In the genomic region with DNA sequence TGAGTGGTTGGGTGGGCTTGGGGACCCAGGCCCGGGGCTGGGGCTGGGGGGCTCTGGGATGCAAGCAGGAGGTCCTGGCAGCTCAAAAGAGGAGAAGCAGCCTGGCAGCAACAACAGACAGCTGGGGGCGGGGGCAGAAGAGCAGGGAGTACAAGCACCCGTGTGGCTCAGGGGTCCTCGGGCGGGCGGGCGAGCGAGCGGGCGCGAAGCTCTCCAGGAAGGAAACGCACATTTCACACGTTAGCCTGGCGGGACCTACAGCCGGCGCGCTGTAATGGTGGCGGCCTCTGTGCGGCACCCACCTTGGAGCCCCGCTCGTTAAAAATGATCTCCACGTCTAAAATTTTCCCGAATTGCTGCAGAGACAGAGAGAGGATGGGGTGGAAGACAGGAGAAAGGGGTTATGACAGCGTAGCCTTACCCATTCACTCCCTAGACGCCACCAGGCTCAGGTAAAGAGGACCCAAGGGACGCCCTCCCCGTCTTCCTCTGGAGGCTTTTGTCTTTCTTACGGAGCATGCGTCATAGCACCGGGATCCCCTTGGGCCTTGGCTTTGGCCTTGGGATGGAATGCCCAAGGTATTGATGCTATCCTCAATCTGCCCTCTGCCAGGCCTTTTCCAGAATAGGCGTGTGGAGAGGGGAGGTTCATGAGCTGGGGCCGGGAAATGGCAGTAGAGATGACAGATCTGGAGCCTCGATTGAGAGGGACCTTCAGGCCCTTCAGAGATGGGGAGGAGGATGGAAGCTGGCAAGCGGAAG, we compare ENCODE assay signal across 10 mouse cellular contexts. TPM values are rescaled to one million over a fixed set of nuclear protein-coding genes. Genes with fewer than 3 reads are reported as not detected.
DNase-seq lines count a peak whose midpoint lies in the region; ATAC-seq and TF ChIP-seq lines count a peak whose summit lies in the region.
"Had no signal": no experiment of that assay in that cellular context is flagged by ENCODE, and none has a peak within 500 bp of the region (broad histone marks: within the 10 kb centered on the region; RNA-seq: fewer than 3 reads in every experiment).

No protein-coding gene starts in this region.

- peaks cover 83% of the 10 kb centered on the region for H3K27me3 ChIP-seq in heart, embryonic 12.5 days (replicated peaks)
- 0 out of 2 replicates have a peak, but pooled peaks cover 3% of the 10 kb centered on the region for H3K27me3 ChIP-seq in ES-Bruce4 (ENCODE audit: control insufficient read depth, insufficient read depth, low read length, poor library complexity, severe bottlenecking)
- H3K27me3 ChIP-seq in embryonic facial prominence, embryonic 12.5 days, result peaks cover 43% of the 10 kb centered on the region

- no peak for TF ChIP-seq EP300 in ES-Bruce4 (IDR thresholded peaks at IDR 0.05; ENCODE audit: insufficient read depth, low read depth, low read length)

- H3K9me3 ChIP-seq in heart, embryonic 12.5 days (replicated peaks), result no peaks in the 10 kb centered on the region
- no peaks in the 10 kb centered on the region for H3K9me3 ChIP-seq in ES-Bruce4 (replicated peaks; ENCODE audit: control insufficient read depth, insufficient read depth, low read length, poor library complexity, severe bottlenecking)
- no peaks in the 10 kb centered on the region for H3K9me3 ChIP-seq in embryonic facial prominence, embryonic 12.5 days

- H3K4me3 ChIP-seq in heart, embryonic 12.5 days, result peak overlapping the region; percentile 11
- no peak overlapping the region for H3K4me3 ChIP-seq in left cerebral cortex, adult 2 months
- H3K4me3 ChIP-seq in ES-Bruce4 (ENCODE audit: low read depth, low read length), result peak overlapping the region; percentile 30
- no peak overlapping the region; the same call in 1 of the 2 replicates for H3K4me3 ChIP-seq in embryonic facial prominence, embryonic 12.5 days

- no peak for TF ChIP-seq POLR2A in ES-Bruce4 (IDR thresholded peaks at IDR 0.05; ENCODE audit: insufficient read depth, low read length)

- no peak for TF ChIP-seq CTCF in left cerebral cortex, adult 2 months (IDR thresholded peaks at IDR 0.05)
- TF ChIP-seq CTCF in ES-Bruce4 (IDR thresholded peaks at IDR 0.05; ENCODE audit: low read depth, low read length), result no peak

- intact Hi-C loops in left cerebral cortex, adult 2 months (cut with DNase I), result no loop called here
- intact Hi-C loops in left cerebral cortex, postnatal 36 days (cut with DNase I), result no loop called here

- no peak overlapping the region for H3K9ac ChIP-seq in heart, embryonic 12.5 days
- peak overlapping the region; percentile 28; the same call in 1 of the 2 replicates for H3K9ac ChIP-seq in ES-Bruce4 (ENCODE audit: low read depth, poor library complexity, severe bottlenecking)
- no peak overlapping the region for H3K9ac ChIP-seq in embryonic facial prominence, embryonic 12.5 days

- H3K36me3 ChIP-seq in heart, embryonic 12.5 days, result no peaks in the 10 kb centered on the region
- H3K36me3 ChIP-seq in ES-Bruce4 (ENCODE audit: control insufficient read depth, insufficient read depth, low read length, poor library complexity, severe bottlenecking), result no peaks in the 10 kb centered on the region
- no peaks in the 10 kb centered on the region for H3K36me3 ChIP-seq in embryonic facial prominence, embryonic 12.5 days

- 17% methylated on average over 30 of the region's 34 CpGs for WGBS in heart, embryonic 12.5 days
- WGBS in embryonic facial prominence, embryonic 12.5 days, result 27% methylated on average over 34 of the region's 34 CpGs

- peak overlapping the region; percentile 42 for H3K4me2 ChIP-seq in heart, embryonic 12.5 days
- peak overlapping the region; percentile 8; the same call in 1 of the 2 replicates for H3K4me2 ChIP-seq in embryonic facial prominence, embryonic 12.5 days (replicated peaks)

- H3K4me1 ChIP-seq in heart, embryonic 12.5 days (replicated peaks), result peaks cover 12% of the 10 kb centered on the region
- no peaks in the 10 kb centered on the region for H3K4me1 ChIP-seq in ES-Bruce4 (ENCODE audit: control insufficient read depth, insufficient read depth, low read length)
- peaks cover 3% of the 10 kb centered on the region; the same call in 1 of the 2 replicates for H3K4me1 ChIP-seq in embryonic facial prominence, embryonic 12.5 days

- ATAC-seq in heart, embryonic 12.5 days (ENCODE audit: insufficient number of reproducible peaks, low FRiP score), result no peak
- no peak for ATAC-seq in embryonic facial prominence, embryonic 12.5 days (ENCODE audit: insufficient number of reproducible peaks, insufficient read depth, low FRiP score, low TSS enrichment)
- ATAC-seq: hindbrain, embryonic 16.5 days had no signal

- DNase-seq in heart, adult 8-10 months (ENCODE audit: low spot score), result no peak
- DNase-seq in left cerebral cortex, adult 2 months (ENCODE audit: extremely low spot score in 1 of 2, low spot score in 2 of 2), result no peak
- DNase-seq in left cerebral cortex, postnatal 36 days (ENCODE audit: low spot score in 2 of 2), result no peak
- no peak for DNase-seq in right cerebral cortex, postnatal 10 days (ENCODE audit: low spot score in 2 of 2)
- DNase-seq in spleen, adult 12 weeks (ENCODE audit: low spot score), result no peak
- DNase-seq: midbrain, embryonic 14.5 days had no signal

- no peak overlapping the region for H3K27ac ChIP-seq in heart, embryonic 12.5 days (ENCODE audit: poor library complexity, severe bottlenecking)
- H3K27ac ChIP-seq in left cerebral cortex, adult 2 months, result peak overlapping the region; percentile 32; the same call in 1 of the 2 replicates
- H3K27ac ChIP-seq in ES-Bruce4 (ENCODE audit: insufficient read depth, low read length), result no peak overlapping the region
- no peak overlapping the region for H3K27ac ChIP-seq in embryonic facial prominence, embryonic 12.5 days

RNA-seq across cellular contexts. Expression of gene Engase, which starts 27.0 kb away (rescaled TPM):
- 4.5 and 4.6 TPM in 2 replicates for polyA plus RNA-seq in heart, embryonic 12.5 days (2016; fragmentation: Nextera tagmentation; extraction: Ambion mirVana)
- 1 to 10 TPM; 5.2 to 7.2 (median 6.6) TPM for total RNA-seq in heart, adult 8-10 months (2022)
- 10 to 100 TPM; 11.0 to 12.4 TPM for total RNA-seq in left cerebral cortex, adult 2 months (2021)
- 10 to 100 TPM; 10.8 to 11.1 TPM for total RNA-seq in left cerebral cortex, postnatal 36 days (2021)
- 4.9 and 7.8 TPM in 2 replicates for polyA plus RNA-seq in ES-Bruce4 (2011; ENCODE audit: insufficient read depth, insufficient read length, low read depth, missing spikeins)
- 7.1 and 8.9 TPM in 2 replicates for polyA plus RNA-seq in embryonic facial prominence, embryonic 12.5 days (2016; fragmentation: Nextera tagmentation; extraction: Ambion mirVana)

Comparison
In these comparisons a context has a peak if more than half of its experiments do, and no peak if none do; other contexts are left out.
1. H3K4me3 ChIP-seq: peak in heart, embryonic 12.5 days (single experiment) and ES-Bruce4 (single experiment); none in left cerebral cortex, adult 2 months (single experiment) and embryonic facial prominence, embryonic 12.5 days (single experiment).